Mouse (Mus musculus) myocyte (in vitro differentiated cells): ENCODE results near the gene 9230112D13Rik. TPM values are rescaled to one million over a fixed set of nuclear protein-coding genes. Genes with fewer than 3 reads are reported as not detected.

ENCODE experiments used
- H3K27me3 ChIP-seq: one replicate; pipeline ENCODE4 v1.6.1; 2011; ENCODE audit not compliant: control insufficient read depth, insufficient read depth, insufficient read length
- H3K36me3 ChIP-seq: one replicate; pipeline ENCODE4 v1.6.1; 2011; ENCODE audit not compliant: control insufficient read depth, insufficient read depth
- H3K4me2 ChIP-seq: one replicate; pipeline ENCODE4 v1.6.1; 2011; ENCODE audit warnings: low read depth, control low read depth
- H3K4me3 ChIP-seq: one replicate; pipeline ENCODE4 v1.5.1; 2011; ENCODE audit warnings: mild to moderate bottlenecking, control low read depth, moderate library complexity
- H3K79me2 ChIP-seq: one replicate; pipeline ENCODE4 v1.6.1; 2011; ENCODE audit not compliant: control insufficient read depth, insufficient read depth
- H3ac ChIP-seq: one replicate; pipeline ENCODE4 v1.6.1; 2011; ENCODE audit not compliant: control insufficient read depth, insufficient read length
- CEBPB ChIP-seq: IDR thresholded peaks from 2 replicates; pipeline ENCODE4 v1.6.1; 2011; ENCODE audit warnings: mild to moderate bottlenecking, moderate library complexity; ENCODE audit not compliant: poor library complexity, insufficient read depth, severe bottlenecking
- E2F4 ChIP-seq: IDR thresholded peaks from one replicate; pipeline ENCODE4 v1.6.1; 2011; ENCODE audit warnings: mild to moderate bottlenecking, control low read depth, moderate library complexity; ENCODE audit not compliant: insufficient read depth
- MYOD1 ChIP-seq, 3 experiments: IDR thresholded peaks; one replicate each; pipeline ENCODE4 v1.6.1; 2011; ENCODE audit warnings: control low read depth in 2 of 3, low read depth in 2 of 3, mild to moderate bottlenecking in 2 of 3, moderate library complexity in 1 of 3; ENCODE audit not compliant: insufficient read length in 2 of 3, control insufficient read depth in 1 of 3
- MYOG ChIP-seq, 3 experiments: IDR thresholded peaks; one replicate each; pipeline ENCODE4 v1.6.1; 2011; ENCODE audit warnings: control low read depth in 2 of 3, low read depth in 2 of 3, mild to moderate bottlenecking in 2 of 3; ENCODE audit not compliant: insufficient read length in 2 of 3, control insufficient read depth in 1 of 3, insufficient read depth in 1 of 3
- polyA plus RNA-seq: library from polyadenylated mRNA; unstranded; fragments of >200 nt; fragmentation: generic; extraction: Trizol; gene quantifications from one replicate; pipeline ENCODE4 v1.2.1, GENCODE M21; 2012; ENCODE audit warnings: missing spikeins

Gene 9230112D13Rik
- polyA plus RNA-seq, 1 experiment = not detected

DNA sequence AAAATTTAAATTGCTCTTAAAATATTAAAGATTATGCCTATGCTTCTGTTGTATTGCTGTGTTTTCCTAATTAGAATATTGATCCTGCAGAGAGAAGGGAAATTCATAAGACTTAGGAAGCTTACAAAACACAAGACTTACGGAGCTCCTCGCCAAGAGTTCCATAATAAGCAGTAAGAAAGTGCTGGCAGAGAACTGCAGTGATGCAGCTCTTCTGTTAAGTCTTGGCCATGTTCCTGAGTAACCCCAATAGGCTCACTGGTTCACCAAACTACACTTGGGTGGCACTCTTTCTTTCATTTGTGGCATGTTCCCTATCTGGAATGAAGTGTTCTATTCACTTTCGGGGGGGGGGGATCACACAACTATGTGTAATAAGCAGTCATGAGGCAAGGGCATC is 56.3 kb downstream of the 9230112D13Rik start:
- no peaks in the 10 kb centered on the region for H3K27me3 ChIP-seq
- peaks cover 99% of the 10 kb centered on the region for H3K79me2 ChIP-seq
- H3K4me3 ChIP-seq = no peak overlapping the region
- no peak overlapping the region for H3ac ChIP-seq
- H3K36me3 ChIP-seq = no peaks in the 10 kb centered on the region
- no peak for TF ChIP-seq MYOG (IDR thresholded peaks at IDR 0.05; ENCODE audit: control insufficient read depth in 1 of 3, insufficient read depth in 1 of 3, insufficient read length in 2 of 3, low read depth in 2 of 3)
- TF ChIP-seq MYOD1 (IDR thresholded peaks at IDR 0.05; ENCODE audit: control insufficient read depth in 1 of 3, insufficient read length in 2 of 3, low read depth in 2 of 3) = no peak
- TF ChIP-seq CEBPB = no peak
- no peak for TF ChIP-seq E2F4
- no peak overlapping the region for H3K4me2 ChIP-seq

Other genes starting within 250 kb of the 9230112D13Rik start
- gene Shld2, start 212.3 kb downstream of the 9230112D13Rik start, polyA plus RNA-seq = 2.6 TPM
- gene Glud1, start 212.1 kb downstream of the 9230112D13Rik start, polyA plus RNA-seq = 95.8 TPM
- gene Fam25c, start 167.4 kb downstream of the 9230112D13Rik start, polyA plus RNA-seq = not detected
- gene Sncg, start 148.0 kb downstream of the 9230112D13Rik start, polyA plus RNA-seq = 1.3 TPM
- 0.02 TPM for gene Mmrn2, start 147.3 kb downstream of the 9230112D13Rik start, polyA plus RNA-seq
- 10.5 TPM for gene Bmpr1a, start 19.5 kb downstream of the 9230112D13Rik start, polyA plus RNA-seq
- gene Ldb3, start 65.9 kb upstream of the 9230112D13Rik start, polyA plus RNA-seq = 83.9 TPM
- gene Opn4, start 77.3 kb upstream of the 9230112D13Rik start, polyA plus RNA-seq = 0.23 TPM
- gene Wapl, start 151.1 kb upstream of the 9230112D13Rik start, polyA plus RNA-seq = 12.1 TPM